Mouse (Mus musculus) frontal cortex, adult (tissue): ENCODE data around the gene Atg7.

ENCODE experiments used
- ATAC-seq: cut with Nextera tagmentation; 2 replicates; pipeline ENCODE4 v1.9.2; 2017; ENCODE audit warnings: mild to moderate bottlenecking, moderate library complexity, mixed read lengths; ENCODE audit not compliant: low TSS enrichment

Atg7 gene

GRCm38 (mm10) chr6:114901321-114901824 lies 258.5 kb downstream of the Atg7 start:
- no peak for ATAC-seq

GRCm38 (mm10) chr6:114901921-114902320 lies 259.0 kb downstream of the Atg7 start:
- no peak for ATAC-seq

GRCm38 (mm10) chr6:114904233-114904632 lies 261.3 kb downstream of the Atg7 start:
- no peak for ATAC-seq

- no peak for ATAC-seq
These were observed 261.9 kb downstream of the Atg7 start for GRCm38 (mm10) chr6:114904818-114905217.

GRCm38 (mm10) chr6:114905253-114906028 lies 262.5 kb downstream of the Atg7 start:
- ATAC-seq: no peak

GRCm38 (mm10) chr6:114906209-114906608 lies 263.3 kb downstream of the Atg7 start:
- no peak for ATAC-seq

- no peak for ATAC-seq
These were observed 264.6 kb downstream of the Atg7 start for GRCm38 (mm10) chr6:114907459-114907858.

- ATAC-seq: no peak
These were observed 266.9 kb downstream of the Atg7 start for GRCm38 (mm10) chr6:114909801-114910200.
